Mouse (Mus musculus) limb, embryonic 14.5 days (tissue): ENCODE measurements around the gene Rcan2. TPM values are rescaled to one million over a fixed set of nuclear protein-coding genes. Genes with fewer than 3 reads are reported as not detected.

ENCODE experiments used
- ATAC-seq: fragments of 200-750 bp; cut with Nextera tagmentation; 2 replicates; pipeline ENCODE4 v1.8.0; 2017; ENCODE audit warnings: low read depth, moderate number of reproducible peaks, moderate TSS enrichment; ENCODE audit not compliant: low FRiP score
- DNase-seq: peaks from one replicate; pipeline ENCODE4 v3.0.0-alpha.2; 2015; ENCODE audit warnings: low spot score
- H3K27ac ChIP-seq: fragments of 300-500 bp; sonication (generic); replicated peaks from 2 replicates; pipeline ENCODE4 v1.5.1; 2014; ENCODE audit warnings: low read depth, mild to moderate bottlenecking, low read length, moderate library complexity, mixed read lengths
- H3K27me3 ChIP-seq: fragments of 300-500 bp; sonication (generic); 2 replicates; pipeline ENCODE4 v1.6.1; 2014; ENCODE audit warnings: low read length, mixed read lengths; ENCODE audit not compliant: control insufficient read depth, insufficient read depth
- H3K36me3 ChIP-seq: fragments of 300-500 bp; sonication (generic); 2 replicates; pipeline ENCODE4 v1.6.1; 2014; ENCODE audit warnings: mild to moderate bottlenecking, low read length, moderate library complexity, mixed read lengths; ENCODE audit not compliant: control insufficient read depth, insufficient read depth
- H3K4me1 ChIP-seq: fragments of 300-500 bp; sonication (generic); 2 replicates; pipeline ENCODE4 v1.6.1; 2014; ENCODE audit warnings: antibody characterized with exemption, low read length, mixed read lengths; ENCODE audit not compliant: control insufficient read depth, insufficient read depth
- H3K4me2 ChIP-seq: fragments of 300-500 bp; sonication (generic); replicated peaks from 2 replicates; pipeline ENCODE4 v1.6.1; 2014; ENCODE audit warnings: low read depth, mild to moderate bottlenecking, low read length, moderate library complexity; ENCODE audit not compliant: severe bottlenecking
- H3K4me3 ChIP-seq: fragments of 300-500 bp; sonication (generic); replicated peaks from 2 replicates; pipeline ENCODE4 v1.5.1; 2014; ENCODE audit warnings: low read length
- H3K9ac ChIP-seq: fragments of 300-500 bp; sonication (generic); 2 replicates; pipeline ENCODE4 v1.6.1; 2014; ENCODE audit warnings: mild to moderate bottlenecking, low read depth, low read length, moderate library complexity; ENCODE audit not compliant: severe bottlenecking
- H3K9me3 ChIP-seq: fragments of 300-500 bp; sonication (generic); 2 replicates; pipeline ENCODE4 v1.6.1; 2016; ENCODE audit warnings: low read length; ENCODE audit not compliant: control insufficient read depth
- POLR2A ChIP-seq: fragments of 200-500 bp; IDR thresholded peaks from 2 replicates; pipeline ENCODE4 v1.8.0; 2012; ENCODE audit warnings: inconsistent platforms, mild to moderate bottlenecking, moderate library complexity, borderline replicate concordance; ENCODE audit not compliant: insufficient read depth, insufficient read length; ENCODE audit errors: extremely low read depth
- WGBS: fragments of 180-500 bp; shearing (Covaris S2); extraction: QIAGEN DNeasy Blood & Tissue Kit; methylation state at CpG from one replicate; pipeline ENCODE4 v1.1.7; 2014; 5-methylcytosine and 5-hydroxymethylcytosine counted together
- polyA plus RNA-seq, 2 experiments: library from polyadenylated mRNA; depleted of rRNA in 1 of 2; stranded (reverse) in 1 of 2; unstranded in 1 of 2; fragments of >200 nt; fragmentation: Nextera tagmentation in 1 of 2; extraction: Ambion mirVana in 1 of 2; gene quantifications; 2 replicates each; pipeline versions ENCODE4 v1.2.1 to v1.2.3; 2012 to 2014

Rcan2 gene
- polyA plus RNA-seq, 2 experiments = 2.5 to 3.3 TPM

DNA sequence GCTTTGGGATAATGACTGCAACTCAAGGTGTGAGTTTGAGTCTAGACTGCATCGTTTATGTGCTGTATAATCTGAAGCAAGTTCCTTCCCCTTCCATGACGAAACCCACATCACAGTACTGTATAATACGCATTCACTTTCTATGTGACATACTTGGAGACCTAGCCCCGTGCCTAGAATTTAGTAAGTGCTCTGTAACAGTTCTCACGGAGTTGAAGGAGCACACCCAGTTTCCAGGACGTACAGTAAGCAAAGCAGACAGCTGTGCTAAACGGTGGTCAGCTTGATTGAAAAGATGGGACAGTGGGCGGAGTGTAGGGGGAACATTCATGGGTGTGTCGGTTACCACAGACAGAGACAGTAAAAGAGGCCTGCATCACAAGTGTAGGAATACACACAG, 226.2 kb downstream of the Rcan2 start:
- DNase-seq = no peak
- no peak overlapping the region for H3K4me3 ChIP-seq
- no peaks in the 10 kb centered on the region for H3K36me3 ChIP-seq
- H3K9ac ChIP-seq = no peak overlapping the region
- no peak overlapping the region for H3K27ac ChIP-seq
- no peaks in the 10 kb centered on the region; the same call in 1 of the 2 replicates for H3K4me1 ChIP-seq
- H3K27me3 ChIP-seq = no peaks in the 10 kb centered on the region
- H3K9me3 ChIP-seq = no peaks in the 10 kb centered on the region
- no peak for ATAC-seq
- TF ChIP-seq POLR2A = no peak
- 82% methylated on average over 9 of the region's 9 CpGs for WGBS
- no peak overlapping the region for H3K4me2 ChIP-seq

DNA sequence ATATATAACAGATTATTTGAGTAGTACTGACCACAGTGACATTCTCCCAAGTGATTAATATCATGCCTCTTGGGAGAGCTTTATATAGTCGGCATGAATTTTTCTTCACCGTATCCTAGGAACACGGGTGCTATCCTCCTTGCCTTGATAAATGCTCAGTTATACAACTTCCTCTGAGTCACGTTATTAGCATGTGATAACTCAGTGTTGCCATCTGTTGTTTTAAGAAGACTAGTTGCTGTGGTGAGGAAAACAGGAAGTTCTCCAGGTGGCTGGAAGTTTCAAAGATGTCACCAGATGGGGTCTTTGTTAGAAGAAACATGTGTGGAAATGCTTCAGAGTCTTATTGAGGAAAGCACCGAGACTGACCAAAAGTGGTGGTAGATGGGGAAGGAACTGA, 228.5 kb downstream of the Rcan2 start:
- Histone ChIP-seq H3K36me3 (no peaks in the 10 kb centered on the region), H3K27me3 (no peaks in the 10 kb centered on the region), H3K4me3 (no peak overlapping the region), H3K9ac (no peak overlapping the region), H3K4me2 (no peak overlapping the region), H3K4me1 (no peaks in the 10 kb centered on the region; the same call in 1 of the 2 replicates), H3K27ac (no peak overlapping the region), H3K9me3 (no peaks in the 10 kb centered on the region)
- TF ChIP-seq POLR2A = no peak
- ATAC-seq (no peak), DNase-seq (no peak)
- WGBS = 64% methylated on average over 5 of the region's 5 CpGs

GRCm38 (mm10) chr17:44030776-44031587, 229.8 kb downstream of the Rcan2 start:
- H3K9ac ChIP-seq = no peak overlapping the region
- no peak overlapping the region for H3K27ac ChIP-seq
- no peaks in the 10 kb centered on the region for H3K36me3 ChIP-seq
- no peaks in the 10 kb centered on the region for H3K27me3 ChIP-seq
- no peak for TF ChIP-seq POLR2A
- DNase-seq (no peak), ATAC-seq (no peak)
- 54% methylated on average over 3 of the region's 3 CpGs for WGBS
- no peak overlapping the region for H3K4me3 ChIP-seq
- no peaks in the 10 kb centered on the region for H3K9me3 ChIP-seq
- H3K4me1 ChIP-seq = no peaks in the 10 kb centered on the region; the same call in 1 of the 2 replicates
- H3K4me2 ChIP-seq = no peak overlapping the region

DNA sequence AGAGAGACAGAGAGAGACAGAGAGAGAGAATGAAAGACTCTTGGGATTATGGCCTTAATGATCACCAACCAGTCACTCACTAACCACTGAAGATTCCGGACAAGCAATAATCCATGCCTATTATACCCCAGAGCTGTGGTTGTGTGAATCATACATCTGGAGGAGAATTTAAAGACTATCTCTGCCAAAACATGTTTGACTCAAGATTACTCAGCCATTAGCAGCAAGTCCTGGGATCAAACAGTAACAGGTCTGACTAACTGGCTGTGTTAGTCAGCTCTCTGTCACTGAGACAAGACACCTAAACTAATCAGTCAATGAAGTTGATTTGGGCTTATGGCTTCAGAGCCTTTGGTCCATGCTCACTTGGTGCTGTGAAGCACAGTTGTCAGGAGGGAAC, 233.9 kb downstream of the Rcan2 start:
- no peaks in the 10 kb centered on the region for H3K36me3 ChIP-seq
- 85% methylated on average over 1 of the region's 1 CpGs for WGBS
- ATAC-seq (no peak), DNase-seq (no peak)
- H3K9me3 ChIP-seq = no peaks in the 10 kb centered on the region
- no peak overlapping the region for H3K9ac ChIP-seq
- H3K4me3 ChIP-seq = no peak overlapping the region
- no peaks in the 10 kb centered on the region for H3K27me3 ChIP-seq
- H3K4me1 ChIP-seq = no peaks in the 10 kb centered on the region
- no peak overlapping the region for H3K4me2 ChIP-seq
- TF ChIP-seq POLR2A = no peak
- no peak overlapping the region for H3K27ac ChIP-seq

- ATAC-seq = no peak
- no peak for TF ChIP-seq POLR2A
- 68% methylated on average over 9 of the region's 9 CpGs for WGBS
- H3K4me1 ChIP-seq = no peaks in the 10 kb centered on the region
- DNase-seq = peak; percentile 75
- H3K9ac ChIP-seq = no peak overlapping the region
- H3K36me3 ChIP-seq = no peaks in the 10 kb centered on the region
- no peak overlapping the region for H3K4me2 ChIP-seq
- no peak overlapping the region for H3K27ac ChIP-seq
- H3K4me3 ChIP-seq = no peak overlapping the region
- no peaks in the 10 kb centered on the region for H3K9me3 ChIP-seq
- H3K27me3 ChIP-seq = no peaks in the 10 kb centered on the region
These were observed 237.5 kb downstream of the Rcan2 start for GRCm38 (mm10) chr17:44038656-44039055.
